Mouse (Mus musculus): ENCODE data around the gene Tenm4. TPM values are rescaled to one million over a fixed set of nuclear protein-coding genes. Genes with fewer than 3 reads are reported as not detected.

Gene Tenm4
- total RNA-seq, 1 experiment from 2014 or later: 17.0 TPM

- DNase-seq: no peak
Measured at GRCm38 (mm10) chr7:96408161-96408889, 237.3 kb downstream of the Tenm4 start.

GRCm38 (mm10) chr7:96409323-96409880 is 238.4 kb downstream of the Tenm4 start:
- no peak for DNase-seq

GRCm38 (mm10) chr7:96413822-96414221 is 242.8 kb downstream of the Tenm4 start:
- no peak for DNase-seq

- no peak for DNase-seq
Measured at GRCm38 (mm10) chr7:96414290-96415055, 243.4 kb downstream of the Tenm4 start.

- peak; percentile 75 for DNase-seq
Measured at GRCm38 (mm10) chr7:96417251-96418004, 246.4 kb downstream of the Tenm4 start.

- DNase-seq: no peak
Measured at GRCm38 (mm10) chr7:96418146-96418545, 247.1 kb downstream of the Tenm4 start.

- no peak for DNase-seq
Measured at GRCm38 (mm10) chr7:96420045-96420444, 249.0 kb downstream of the Tenm4 start.

- DNase-seq: peak; percentile 16
Measured at GRCm38 (mm10) chr7:96420926-96421605, 250.0 kb downstream of the Tenm4 start.

GRCm38 (mm10) chr7:96426954-96427353 is 255.9 kb downstream of the Tenm4 start:
- DNase-seq: no peak

GRCm38 (mm10) chr7:96433307-96433706 is 262.3 kb downstream of the Tenm4 start:
- no peak for DNase-seq

GRCm38 (mm10) chr7:96438392-96438791 is 267.3 kb downstream of the Tenm4 start:
- DNase-seq: no peak

- no peak for DNase-seq
Measured at GRCm38 (mm10) chr7:96440161-96440707, 269.2 kb downstream of the Tenm4 start.

GRCm38 (mm10) chr7:96445771-96446170 is 274.7 kb downstream of the Tenm4 start:
- DNase-seq: no peak

GRCm38 (mm10) chr7:96447806-96448397 is 276.9 kb downstream of the Tenm4 start:
- no peak for DNase-seq

- no peak for DNase-seq
Measured at GRCm38 (mm10) chr7:96455957-96456356, 284.9 kb downstream of the Tenm4 start.

- no peak for DNase-seq
Measured at GRCm38 (mm10) chr7:96456618-96457017, 285.6 kb downstream of the Tenm4 start.

GRCm38 (mm10) chr7:96457891-96458290 is 286.8 kb downstream of the Tenm4 start:
- DNase-seq: no peak

- DNase-seq: no peak
Measured at GRCm38 (mm10) chr7:96458992-96459391, 287.9 kb downstream of the Tenm4 start.

- no peak for DNase-seq
Measured at GRCm38 (mm10) chr7:96466761-96467160, 295.7 kb downstream of the Tenm4 start.

GRCm38 (mm10) chr7:96470821-96471220 is 299.8 kb downstream of the Tenm4 start:
- DNase-seq: no peak

GRCm38 (mm10) chr7:96474560-96475089 is 303.6 kb downstream of the Tenm4 start:
- no peak for DNase-seq

Data from adrenal gland, postnatal 25 days (tissue).